Mouse (Mus musculus) limb, embryonic 14.5 days (tissue): Measurements from ENCODE around the gene Tle6. TPM values are rescaled to one million over a fixed set of nuclear protein-coding genes. Genes with fewer than 3 reads are reported as not detected.

Source experiments
- ATAC-seq: fragments of 200-750 bp; cut with Nextera tagmentation; 2 replicates; pipeline ENCODE4 v1.8.0; 2017; ENCODE audit warnings: low read depth, moderate number of reproducible peaks, moderate TSS enrichment; ENCODE audit not compliant: low FRiP score
- DNase-seq: peaks from one replicate; pipeline ENCODE4 v3.0.0-alpha.2; 2015; ENCODE audit warnings: low spot score
- H3K27ac ChIP-seq: fragments of 300-500 bp; sonication (generic); replicated peaks from 2 replicates; pipeline ENCODE4 v1.5.1; 2014; ENCODE audit warnings: low read depth, mild to moderate bottlenecking, low read length, moderate library complexity, mixed read lengths
- H3K27me3 ChIP-seq: fragments of 300-500 bp; sonication (generic); 2 replicates; pipeline ENCODE4 v1.6.1; 2014; ENCODE audit warnings: low read length, mixed read lengths; ENCODE audit not compliant: control insufficient read depth, insufficient read depth
- H3K36me3 ChIP-seq: fragments of 300-500 bp; sonication (generic); 2 replicates; pipeline ENCODE4 v1.6.1; 2014; ENCODE audit warnings: mild to moderate bottlenecking, low read length, moderate library complexity, mixed read lengths; ENCODE audit not compliant: control insufficient read depth, insufficient read depth
- H3K4me1 ChIP-seq: fragments of 300-500 bp; sonication (generic); 2 replicates; pipeline ENCODE4 v1.6.1; 2014; ENCODE audit warnings: antibody characterized with exemption, low read length, mixed read lengths; ENCODE audit not compliant: control insufficient read depth, insufficient read depth
- H3K4me2 ChIP-seq: fragments of 300-500 bp; sonication (generic); replicated peaks from 2 replicates; pipeline ENCODE4 v1.6.1; 2014; ENCODE audit warnings: low read depth, mild to moderate bottlenecking, low read length, moderate library complexity; ENCODE audit not compliant: severe bottlenecking
- H3K4me3 ChIP-seq: fragments of 300-500 bp; sonication (generic); replicated peaks from 2 replicates; pipeline ENCODE4 v1.5.1; 2014; ENCODE audit warnings: low read length
- H3K9ac ChIP-seq: fragments of 300-500 bp; sonication (generic); 2 replicates; pipeline ENCODE4 v1.6.1; 2014; ENCODE audit warnings: mild to moderate bottlenecking, low read depth, low read length, moderate library complexity; ENCODE audit not compliant: severe bottlenecking
- H3K9me3 ChIP-seq: fragments of 300-500 bp; sonication (generic); 2 replicates; pipeline ENCODE4 v1.6.1; 2016; ENCODE audit warnings: low read length; ENCODE audit not compliant: control insufficient read depth
- POLR2A ChIP-seq: fragments of 200-500 bp; IDR thresholded peaks from 2 replicates; pipeline ENCODE4 v1.8.0; 2012; ENCODE audit warnings: inconsistent platforms, mild to moderate bottlenecking, moderate library complexity, borderline replicate concordance; ENCODE audit not compliant: insufficient read depth, insufficient read length; ENCODE audit errors: extremely low read depth
- WGBS: fragments of 180-500 bp; shearing (Covaris S2); extraction: QIAGEN DNeasy Blood & Tissue Kit; methylation state at CpG from one replicate; pipeline ENCODE4 v1.1.7; 2014; 5-methylcytosine and 5-hydroxymethylcytosine counted together
- polyA plus RNA-seq, 2 experiments: library from polyadenylated mRNA; depleted of rRNA in 1 of 2; stranded (reverse) in 1 of 2; unstranded in 1 of 2; fragments of >200 nt; fragmentation: Nextera tagmentation in 1 of 2; extraction: Ambion mirVana in 1 of 2; gene quantifications; 2 replicates each; pipeline versions ENCODE4 v1.2.1 to v1.2.3; 2012 to 2014

Tle6 gene
- polyA plus RNA-seq, 2 experiments = 9.2 to 24.2 TPM

- DNase-seq (no peak), ATAC-seq (no peak)
- Histone ChIP-seq H3K4me2 (no peak overlapping the region), H3K27me3 (no peaks in the 10 kb centered on the region), H3K4me3 (no peak overlapping the region), H3K27ac (no peak overlapping the region), H3K36me3 (no peaks in the 10 kb centered on the region), H3K9ac (no peak overlapping the region), H3K4me1 (peaks cover 25% of the 10 kb centered on the region), H3K9me3 (no peaks in the 10 kb centered on the region)
- no peak for TF ChIP-seq POLR2A
- WGBS = 94% methylated on average over 13 of the region's 13 CpGs
Measured at GRCm38 (mm10) chr10:81546788-81547571, 53.9 kb downstream of the Tle6 start.

GRCm38 (mm10) chr10:81546332-81546731 lies 54.5 kb downstream of the Tle6 start:
- H3K4me2 ChIP-seq = no peak overlapping the region
- ATAC-seq (no peak), DNase-seq (no peak)
- H3K9ac ChIP-seq = no peak overlapping the region
- H3K27ac ChIP-seq = no peak overlapping the region
- H3K4me1 ChIP-seq = peaks cover 19% of the 10 kb centered on the region
- no peak for TF ChIP-seq POLR2A
- H3K36me3 ChIP-seq = no peaks in the 10 kb centered on the region
- no peak overlapping the region for H3K4me3 ChIP-seq
- no peaks in the 10 kb centered on the region for H3K27me3 ChIP-seq
- no peaks in the 10 kb centered on the region for H3K9me3 ChIP-seq
- 81% methylated on average over 5 of the region's 5 CpGs for WGBS

DNA sequence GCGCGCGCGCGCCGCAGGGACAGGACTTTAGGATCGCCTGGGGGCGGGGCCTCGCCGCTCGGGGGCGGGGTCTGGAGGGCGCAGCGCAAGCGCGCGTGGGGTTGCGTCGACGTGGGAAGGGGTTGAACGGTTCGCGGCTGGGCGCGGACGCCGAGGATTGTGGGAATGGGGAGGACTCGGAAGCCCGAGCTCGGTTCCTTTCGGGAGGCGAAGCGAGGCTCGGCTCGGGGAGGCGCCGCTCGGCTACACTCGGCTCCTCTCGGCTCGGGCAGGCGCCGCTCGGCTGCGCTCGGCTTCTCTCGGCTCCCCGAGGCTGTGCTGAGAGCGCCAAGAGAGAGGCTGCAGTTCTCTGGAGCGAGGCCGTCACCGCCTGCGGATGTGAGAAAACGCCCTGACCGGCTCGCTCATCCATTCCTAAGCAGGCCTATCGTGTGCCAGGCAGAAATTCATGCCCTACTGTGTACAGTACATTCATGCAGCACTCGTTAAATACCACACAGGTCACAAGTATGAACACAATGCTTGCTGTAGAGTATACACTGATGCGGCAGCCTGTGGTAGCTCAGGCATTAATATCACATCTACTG lies 55.6 kb downstream of the Tle6 start, which contains the start of gene Gna11:
Gene Gna11, minus strand, starts transcription at position 30 of the 587 bp plus-strand sequence.
- Histone ChIP-seq H3K27me3 (no peaks in the 10 kb centered on the region), H3K4me3 (peak within 1 kb of the TSS; percentile 93), H3K9ac (peak within 1 kb of the TSS; percentile 90), H3K4me2 (peak within 1 kb of the TSS; percentile 94), H3K9me3 (no peaks in the 10 kb centered on the region), H3K36me3 (0 out of 2 replicates have a peak, but pooled peaks cover 2% of the 10 kb centered on the region), H3K27ac (peak within 1 kb of the TSS; percentile 76), H3K4me1 (peaks cover 17% of the 10 kb centered on the region)
- ATAC-seq = peak; percentile 97
- 0 out of 2 replicates have a peak, but pooled peaks have one; percentile 30 for TF ChIP-seq POLR2A
- peak; percentile 98 for DNase-seq
- 2% methylated on average over 47 of the region's 59 CpGs for WGBS

- peak overlapping the region; percentile 76 for H3K27ac ChIP-seq
Measured at GRCm38 (mm10) chr10:81544296-81545160, 56.3 kb downstream of the Tle6 start.

GRCm38 (mm10) chr10:81543633-81544032 lies 57.2 kb downstream of the Tle6 start:
- no peak for TF ChIP-seq POLR2A
- H3K4me3 ChIP-seq = peak overlapping the region; percentile 93
- ATAC-seq = no peak
- H3K27me3 ChIP-seq = no peaks in the 10 kb centered on the region
- H3K36me3 ChIP-seq = peaks cover 13% of the 10 kb centered on the region; the same call in 1 of the 2 replicates
- H3K27ac ChIP-seq = no peak overlapping the region
- H3K9me3 ChIP-seq = no peaks in the 10 kb centered on the region
- H3K4me1 ChIP-seq = peaks cover 17% of the 10 kb centered on the region
- DNase-seq = no peak
- H3K9ac ChIP-seq = peak overlapping the region; percentile 90
- 71% methylated on average over 1 of the region's 1 CpGs for WGBS
- peak overlapping the region; percentile 94 for H3K4me2 ChIP-seq

More at GRCm38 (mm10) chr10:81544296-81545160, 56.3 kb downstream of the Tle6 start:
- 0 out of 2 replicates have a peak, but pooled peaks have one; percentile 66 for TF ChIP-seq POLR2A
- ATAC-seq (peak; percentile 24), DNase-seq (no peak)
- Histone ChIP-seq H3K4me2 (peak overlapping the region; percentile 94), H3K4me3 (peak overlapping the region; percentile 93), H3K4me1 (peaks cover 17% of the 10 kb centered on the region), H3K27me3 (no peaks in the 10 kb centered on the region), H3K36me3 (peaks cover 9% of the 10 kb centered on the region; the same call in 1 of the 2 replicates), H3K9me3 (no peaks in the 10 kb centered on the region), H3K9ac (peak overlapping the region; percentile 90)
- 0% methylated on average over 54 of the region's 93 CpGs for WGBS
